Comparison of ENCODE assay signal across 26 mouse cellular contexts in genomic region chr2:137924576-137924975, GRCm38 (mm10).
"Had no signal": no experiment of that assay in that cellular context is flagged by ENCODE, and none has a peak within 500 bp of the region (broad histone marks: within the 10 kb centered on the region; RNA-seq: fewer than 3 reads in every experiment).

No protein-coding gene starts in this region.

- H3K4me1 ChIP-seq: heart, embryonic 10.5 days; heart, embryonic 12.5 days; hindbrain, embryonic 10.5 days; hindbrain, embryonic 12.5 days; intestine, embryonic 15.5 days; kidney, embryonic 15.5 days had no signal

- H3K4me2 ChIP-seq: heart, embryonic 12.5 days; hindbrain, embryonic 12.5 days; hindbrain, embryonic 14.5 days; intestine, embryonic 15.5 days; kidney, embryonic 15.5 days; limb, embryonic 13.5 days; limb, embryonic 15.5 days had no signal

- ATAC-seq: hindbrain, embryonic 16.5 days; inflammation-experienced regulatory T-cells, adult 6 months; intestine, embryonic 15.5 days; intestine, postnatal 0 days had no signal

- H3K9me3 ChIP-seq: heart, embryonic 10.5 days; heart, embryonic 12.5 days; hindbrain, embryonic 10.5 days; hindbrain, embryonic 12.5 days; intestine, embryonic 15.5 days; kidney, embryonic 15.5 days; limb, embryonic 13.5 days; limb, embryonic 15.5 days had no signal

- H3K27me3 ChIP-seq: heart, embryonic 12.5 days; hindbrain, embryonic 12.5 days; intestine, embryonic 15.5 days; kidney, embryonic 15.5 days; limb, embryonic 13.5 days; limb, embryonic 15.5 days had no signal

- DNase-seq: gastrocnemius, adult 2 months; gastrocnemius, postnatal 10 days; gastrocnemius, postnatal 25 days; heart, adult 18-20 months; heart, postnatal 10 days; heart, postnatal 4 days; kidney, adult 2 months; kidney, adult 9 months; kidney, postnatal 14 days; kidney, postnatal 36 days; layer of hippocampus, adult 9-11 months; left cerebral cortex, postnatal 4 days had no signal

- H3K9ac ChIP-seq: heart, embryonic 12.5 days; hindbrain, embryonic 12.5 days; hindbrain, embryonic 14.5 days; intestine, embryonic 15.5 days; kidney, embryonic 15.5 days; limb, embryonic 13.5 days; limb, embryonic 15.5 days had no signal

- H3K27ac ChIP-seq: gastrocnemius, adult 2 months; heart, embryonic 10.5 days; hindbrain, embryonic 10.5 days; hindbrain, embryonic 12.5 days; hindbrain, embryonic 14.5 days; intestine, embryonic 15.5 days; kidney, embryonic 15.5 days; kidney, postnatal 0 days; left cerebral cortex, adult 2 months; limb, embryonic 13.5 days; limb, embryonic 15.5 days had no signal

- H3K36me3 ChIP-seq: heart, embryonic 10.5 days; heart, embryonic 12.5 days; hindbrain, embryonic 10.5 days; hindbrain, embryonic 12.5 days; intestine, embryonic 15.5 days; kidney, embryonic 15.5 days; limb, embryonic 13.5 days; limb, embryonic 15.5 days had no signal

- H3K4me3 ChIP-seq: gastrocnemius, adult 2 months; heart, embryonic 10.5 days; heart, embryonic 12.5 days; hindbrain, embryonic 10.5 days; hindbrain, embryonic 12.5 days; intestine, embryonic 15.5 days; kidney, embryonic 15.5 days; left cerebral cortex, adult 2 months; limb, embryonic 13.5 days; limb, embryonic 15.5 days had no signal
